Mouse (Mus musculus) testis, adult 2 months (tissue): Measurements from ENCODE around the gene Gpr174.

Experiments
- CTCF ChIP-seq: fragments of 200-500 bp; IDR thresholded peaks from 2 replicates; pipeline ENCODE4 v1.5.1; 2012; ENCODE audit warnings: low read depth, mild to moderate bottlenecking, inconsistent platforms, low read length, moderate library complexity; ENCODE audit not compliant: control insufficient read depth, insufficient read depth, insufficient replicate concordance
- POLR2A ChIP-seq: fragments of 200-500 bp; IDR thresholded peaks from 2 replicates; pipeline ENCODE4 v1.6.1; 2012; ENCODE audit warnings: low read depth, mild to moderate bottlenecking, inconsistent platforms, low read length, moderate library complexity; ENCODE audit not compliant: control insufficient read depth

DNA sequence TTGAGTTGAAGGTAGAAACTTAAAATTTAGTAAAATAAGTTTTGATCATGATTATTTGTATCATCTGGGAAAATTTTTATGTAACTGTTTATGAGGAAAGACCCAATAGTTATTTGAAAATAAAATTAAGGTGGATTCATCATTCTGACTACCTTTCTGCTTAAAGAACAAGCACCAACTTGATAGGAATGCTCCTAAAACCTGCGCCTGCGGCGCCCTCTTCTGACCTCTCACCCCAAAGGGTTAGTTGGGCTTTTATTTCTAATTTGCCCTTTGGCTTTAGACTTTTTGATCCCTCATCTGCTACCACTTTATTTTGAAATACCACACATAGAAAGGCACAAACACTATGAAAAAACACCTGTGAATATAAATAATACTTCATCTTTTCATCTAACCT lies 86.3 kb downstream of the Gpr174 start:
- TF ChIP-seq POLR2A (no peak), CTCF (no peak)
